In the genomic region with DNA sequence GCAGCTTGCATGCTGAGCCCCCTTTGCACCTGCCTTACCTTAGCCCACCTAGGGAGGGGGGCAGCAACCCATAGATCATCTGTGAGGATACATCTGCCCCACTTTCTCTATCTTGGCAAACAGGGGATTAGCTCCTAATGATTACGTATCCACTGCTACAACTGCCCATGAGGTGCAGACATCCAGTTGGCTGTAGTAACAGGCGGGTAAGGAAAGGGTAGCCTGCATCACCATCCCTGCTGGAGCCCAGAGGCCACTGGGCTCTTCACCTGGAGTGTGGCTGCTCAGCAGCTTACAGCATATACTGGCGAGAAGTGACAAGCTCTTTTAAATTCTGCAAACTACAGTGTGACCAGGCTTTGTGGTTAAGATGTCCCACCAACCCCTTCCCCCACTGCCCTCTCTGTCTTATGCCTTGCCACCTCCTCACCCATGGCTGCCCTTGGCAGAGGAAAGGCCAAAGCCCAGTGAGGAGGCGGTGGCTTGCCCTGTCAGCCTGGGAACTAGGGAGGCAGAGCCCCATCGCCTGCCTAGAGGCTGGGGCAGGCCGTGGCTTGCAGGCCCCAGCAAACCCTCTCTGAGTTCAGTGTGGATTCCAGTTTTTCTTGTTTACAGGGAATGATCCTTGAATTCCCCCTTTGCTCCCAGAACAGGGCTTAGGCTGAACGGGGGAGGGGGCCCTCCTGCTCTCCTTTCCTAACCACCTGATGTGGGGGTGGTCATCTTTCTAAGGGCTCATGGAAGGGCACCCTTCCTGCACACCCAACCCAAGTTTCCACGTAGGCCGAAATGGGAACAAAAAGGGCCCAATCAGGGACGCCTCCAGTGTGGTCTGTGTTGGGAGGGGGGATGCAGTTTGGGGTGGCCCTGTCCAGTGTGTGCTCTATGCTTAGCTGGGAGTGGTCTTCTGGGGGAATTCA, we compare ENCODE assay signal across 18 mouse cellular contexts. TPM values are rescaled to one million over a fixed set of nuclear protein-coding genes. Genes with fewer than 3 reads are reported as not detected.
A peak's percentile ranks its signal among the peaks of the same experiment; 100 is the strongest.
DNase-seq lines count a peak whose midpoint lies in the region; ATAC-seq and TF ChIP-seq lines count a peak whose summit lies in the region.
"Had no signal": no experiment of that assay in that cellular context is flagged by ENCODE, and none has a peak within 500 bp of the region (broad histone marks: within the 10 kb centered on the region; RNA-seq: fewer than 3 reads in every experiment).

No protein-coding gene starts in this region.

- H3K9me3 ChIP-seq in intestine, embryonic 14.5 days (ENCODE audit: control insufficient read depth, low read length) = no peaks in the 10 kb centered on the region
- H3K9me3 ChIP-seq in liver, embryonic 16.5 days (replicated peaks; ENCODE audit: control insufficient read depth, low read length) = no peaks in the 10 kb centered on the region
- H3K9me3 ChIP-seq: heart, embryonic 12.5 days; neural tube, embryonic 12.5 days had no signal

- H3K27ac ChIP-seq in brown adipose tissue, adult 24 weeks (replicated peaks; ENCODE audit: low read depth, low read length) = peak overlapping the region; percentile 97
- H3K27ac ChIP-seq in intestine, embryonic 14.5 days (ENCODE audit: low read depth) = no peak overlapping the region
- peak overlapping the region; percentile 66 for H3K27ac ChIP-seq in liver, embryonic 16.5 days (ENCODE audit: low read length)
- H3K27ac ChIP-seq: left cerebral cortex, adult 2 months; macrophage; neural tube, embryonic 12.5 days had no signal

- peak; percentile 39; the same call in 1 of the 2 replicates for TF ChIP-seq POLR2A in lung, adult 2 months (IDR thresholded peaks at IDR 0.05; ENCODE audit: borderline replicate concordance, extremely low read depth, low read depth, low read length)

- no peak for TF ChIP-seq CTCF in lung, adult 2 months (IDR thresholded peaks at IDR 0.05; ENCODE audit: insufficient read depth, low read length)

- DNase-seq in lung, adult 2 months = no peak
- no peak for DNase-seq in lung, postnatal 25 days (ENCODE audit: low spot score)
- DNase-seq in intestine, embryonic 14.5 days (ENCODE audit: low spot score) = peak; percentile 50
- no peak for DNase-seq in left cerebral cortex, postnatal 36 days (ENCODE audit: low spot score in 2 of 2)
- no peak for DNase-seq in kidney, adult 11 months
- DNase-seq in layer of hippocampus, adult 11-12 months (ENCODE audit: low spot score) = no peak
- DNase-seq: cerebellum, postnatal 10 days; kidney, adult 18-20 months; right cerebral cortex, postnatal 4 days; thymus, postnatal 4 days had no signal

- intact Hi-C loops in left cerebral cortex, postnatal 36 days (cut with DNase I) = no loop called here

- no peak overlapping the region for H3K9ac ChIP-seq in intestine, embryonic 14.5 days (ENCODE audit: low read length)
- peak overlapping the region; percentile 6; the same call in 1 of the 2 replicates for H3K9ac ChIP-seq in liver, embryonic 16.5 days (ENCODE audit: low read depth, low read length)
- H3K9ac ChIP-seq: heart, embryonic 12.5 days; neural tube, embryonic 12.5 days had no signal

- ATAC-seq in intestine, embryonic 14.5 days (replicated peaks; ENCODE audit: low FRiP score, low TSS enrichment, low read depth) = no peak
- ATAC-seq in liver, embryonic 16.5 days (ENCODE audit: low read depth) = no peak
- ATAC-seq: forebrain, embryonic 16.5 days; Patski had no signal

- H3K36me3 ChIP-seq in intestine, embryonic 14.5 days (ENCODE audit: control insufficient read depth, insufficient read depth, low read length) = no peaks in the 10 kb centered on the region
- no peaks in the 10 kb centered on the region for H3K36me3 ChIP-seq in liver, embryonic 16.5 days (ENCODE audit: control insufficient read depth, insufficient read depth)
- H3K36me3 ChIP-seq: heart, embryonic 12.5 days; neural tube, embryonic 12.5 days had no signal

- H3K4me2 ChIP-seq in intestine, embryonic 14.5 days (ENCODE audit: low read length) = peak overlapping the region; percentile 85
- peak overlapping the region; percentile 48 for H3K4me2 ChIP-seq in liver, embryonic 16.5 days (ENCODE audit: low read depth, low read length)
- H3K4me2 ChIP-seq: heart, embryonic 12.5 days; neural tube, embryonic 12.5 days had no signal

- peak overlapping the region; percentile 7 for H3K4me3 ChIP-seq in lung, adult 2 months (replicated peaks; ENCODE audit: extremely low read depth, low read depth, low read length)
- H3K4me3 ChIP-seq in brown adipose tissue, adult 24 weeks (ENCODE audit: insufficient read depth, low read depth, low read length) = peak overlapping the region; percentile 93
- 0 out of 2 replicates have a peak overlapping the region, but pooled peaks have one; percentile 57 for H3K4me3 ChIP-seq in intestine, embryonic 14.5 days (ENCODE audit: low read depth, low read length)
- peak overlapping the region; percentile 63 for H3K4me3 ChIP-seq in liver, embryonic 16.5 days (ENCODE audit: low read depth, low read length)
- H3K4me3 ChIP-seq: heart, embryonic 12.5 days; left cerebral cortex, adult 2 months; neural tube, embryonic 12.5 days had no signal

- no peaks in the 10 kb centered on the region; the same call in 1 of the 2 replicates for H3K4me1 ChIP-seq in lung, adult 2 months (ENCODE audit: control insufficient read depth, insufficient read depth, low read length)
- peaks cover 16% of the 10 kb centered on the region for H3K4me1 ChIP-seq in brown adipose tissue, adult 24 weeks (ENCODE audit: control insufficient read depth, insufficient read depth, insufficient read length, low read length)
- H3K4me1 ChIP-seq in intestine, embryonic 14.5 days (replicated peaks; ENCODE audit: control insufficient read depth, insufficient read depth, low read length) = peaks cover 9% of the 10 kb centered on the region; the same call in 1 of the 2 replicates
- peaks cover 12% of the 10 kb centered on the region for H3K4me1 ChIP-seq in liver, embryonic 16.5 days (ENCODE audit: control insufficient read depth, low read depth, low read length)

- H3K27me3 ChIP-seq in intestine, embryonic 14.5 days (replicated peaks; ENCODE audit: control insufficient read depth, insufficient read depth, low read length) = peaks cover 48% of the 10 kb centered on the region
- H3K27me3 ChIP-seq in liver, embryonic 16.5 days (ENCODE audit: control insufficient read depth, insufficient read depth, low read depth, low read length) = peaks cover 34% of the 10 kb centered on the region
- H3K27me3 ChIP-seq: Patski had no signal

- WGBS in lung, adult 2 months = 66% methylated on average over 10 of the region's 10 CpGs
- 67% methylated on average over 10 of the region's 10 CpGs for WGBS in intestine, embryonic 14.5 days
- WGBS in liver, embryonic 16.5 days (ENCODE audit: insufficient replicate concordance) = 46% methylated on average over 10 of the region's 10 CpGs

RNA-seq across cellular contexts. Expression of gene Cebpa, which starts 3.6 kb away (rescaled TPM):
- 148 and 282 TPM in 2 replicates for polyA plus RNA-seq in lung, adult 2 months (2012; rRNA removed)
- 427 and 435 TPM in 2 replicates for polyA plus RNA-seq in brown adipose tissue, adult 24 weeks (2012; ENCODE audit: insufficient read depth, insufficient read length, missing spikeins)
- 7.6 and 8.3 TPM in 2 replicates for polyA plus RNA-seq in intestine, embryonic 14.5 days (2014; fragmentation: Nextera tagmentation; extraction: Ambion mirVana)
- polyA plus RNA-seq in liver, embryonic 16.5 days (2015; fragmentation: Nextera tagmentation; extraction: Ambion mirVana) = 6.8 and 9.1 TPM in 2 replicates
- total RNA-seq in left cerebral cortex, postnatal 36 days (2021) = 10 to 100 TPM in 1 of 2 experiments, 1 to 10 TPM in 1; 9.3 to 11.0 TPM

Comparison
In these comparisons a context has a peak if more than half of its experiments do, and no peak if none do; other contexts are left out.
1. H3K4me3 ChIP-seq: peak in every context shown above with its lines; median percentile 93 in brown adipose tissue, adult 24 weeks; 63 in liver, embryonic 16.5 days; 57 in intestine, embryonic 14.5 days; 7 in lung, adult 2 months.
2. RNA of gene Cebpa, which starts 3.6 kb away (polyA plus RNA-seq): 427 to 435 TPM in brown adipose tissue, adult 24 weeks and 148 to 282 TPM in lung, adult 2 months; 6.8 to 9.1 TPM in liver, embryonic 16.5 days and 7.6 to 8.3 TPM in intestine, embryonic 14.5 days; every median in the first group is over 10 times any median in the second.